Mouse (Mus musculus) liver, adult (tissue): ENCODE results near the gene H1foo.

Experiments
- GATA4 ChIP-seq: IDR thresholded peaks from 2 replicates; pipeline ENCODE4 v1.6.1; 2014; ENCODE audit warnings: mild to moderate bottlenecking, low read length; ENCODE audit not compliant: insufficient replicate concordance

Gene H1foo

GRCm38 (mm10) chr6:115944638-115945037, at the start of gene H1foo:
H1foo (plus strand) TSS chr6:115944938.
- no peak for TF ChIP-seq GATA4

GRCm38 (mm10) chr6:115896346-115896745, 48.4 kb upstream of the H1foo start:
- no peak for TF ChIP-seq GATA4

- no peak for TF ChIP-seq GATA4
Observed at GRCm38 (mm10) chr6:115897117-115897516, 47.6 kb upstream of the H1foo start.

DNA sequence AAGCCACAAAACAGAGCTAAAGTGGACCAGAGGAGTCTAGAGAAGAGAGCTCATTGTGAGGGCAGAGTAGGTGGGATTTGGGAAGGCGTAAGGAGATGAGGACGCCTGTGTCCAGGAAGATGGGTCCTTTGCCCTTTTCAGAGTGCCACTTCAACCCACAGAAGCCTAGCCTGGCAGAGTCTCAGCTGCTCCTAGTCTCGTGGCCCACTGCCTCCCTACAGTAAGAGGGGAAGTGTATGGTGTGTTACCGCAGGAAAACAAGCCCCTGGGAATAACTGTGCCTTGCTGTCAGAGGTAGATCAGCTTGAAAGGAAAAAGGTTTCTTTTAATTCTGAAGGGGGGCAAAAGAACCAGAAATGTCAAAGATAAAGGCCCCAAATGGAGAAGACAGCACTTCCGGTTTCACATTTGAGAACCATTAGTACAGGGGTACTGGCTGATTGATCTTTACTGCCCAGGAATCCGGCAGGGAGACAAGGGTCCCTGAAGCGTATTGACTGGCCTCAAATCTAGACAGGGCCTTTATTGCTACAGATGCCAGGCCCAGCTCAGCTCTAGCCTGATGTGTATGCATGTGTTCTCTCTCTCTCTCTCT, 46.7 kb upstream of the H1foo start:
- TF ChIP-seq GATA4: no peak

DNA sequence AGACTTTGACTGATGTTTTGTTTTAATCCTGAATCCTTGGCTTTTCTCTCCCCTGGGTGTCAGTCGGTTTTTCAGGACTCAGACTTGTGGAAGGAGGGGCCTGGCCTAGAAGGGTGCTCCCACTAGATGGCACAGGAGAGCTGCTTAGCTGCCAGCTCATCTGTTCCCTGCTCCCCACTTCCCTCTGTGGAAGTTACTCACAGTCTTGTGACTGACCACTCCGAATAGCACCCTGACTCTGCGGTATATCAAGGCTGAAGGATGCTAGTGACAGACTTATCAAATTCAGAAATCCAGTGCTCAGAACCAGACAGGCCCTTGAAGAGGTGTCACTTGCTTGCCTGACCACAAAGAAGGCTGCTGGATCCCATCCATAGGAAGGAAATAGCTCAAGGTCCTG, 43.7 kb upstream of the H1foo start:
- 0 out of 2 replicates have a peak, but pooled peaks have one; percentile 36 for TF ChIP-seq GATA4

- TF ChIP-seq GATA4: no peak
Observed at GRCm38 (mm10) chr6:115901489-115901931, 43.2 kb upstream of the H1foo start.

- TF ChIP-seq GATA4: no peak
Observed at GRCm38 (mm10) chr6:115902545-115902944, 42.2 kb upstream of the H1foo start.

DNA sequence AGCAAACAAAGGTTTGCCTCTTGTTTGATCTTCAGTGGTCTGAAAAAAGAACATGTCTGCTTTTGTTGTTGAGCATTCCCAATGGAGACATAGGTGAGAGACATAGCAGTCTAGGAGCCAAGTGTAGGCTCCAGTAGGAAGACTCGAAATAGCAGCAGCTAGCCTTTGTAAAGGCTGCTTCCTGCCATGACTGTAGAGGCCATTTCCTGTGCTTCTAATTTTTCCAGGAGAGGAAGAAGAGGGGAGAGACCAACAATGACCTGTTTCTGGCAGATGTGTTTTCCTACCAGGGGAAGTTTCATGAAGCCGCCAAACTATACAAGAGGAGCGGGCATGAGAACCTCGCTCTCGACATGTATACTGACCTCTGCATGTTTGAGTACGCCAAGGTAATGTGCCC, 39.2 kb upstream of the H1foo start:
- no peak for TF ChIP-seq GATA4

DNA sequence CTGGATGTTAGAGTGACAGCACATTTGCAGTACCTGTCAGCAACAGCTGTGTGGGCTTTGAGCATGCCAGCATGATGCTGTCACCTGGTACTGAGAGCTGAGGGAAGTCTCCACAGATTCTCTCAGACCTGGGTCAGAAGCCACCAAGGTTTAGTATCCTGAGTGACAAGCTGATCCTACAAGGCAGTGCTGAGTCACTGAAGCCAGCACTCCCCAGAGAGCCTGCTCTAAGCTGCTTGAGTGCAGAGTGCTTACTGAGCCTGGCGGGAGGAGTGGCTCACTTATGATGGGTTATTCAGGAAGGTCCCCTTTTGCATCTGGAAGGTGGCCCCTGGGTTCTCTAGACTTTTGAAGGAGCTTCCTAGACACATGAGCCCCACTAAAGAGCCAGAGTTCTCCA, 38.3 kb upstream of the H1foo start:
- no peak for TF ChIP-seq GATA4

DNA sequence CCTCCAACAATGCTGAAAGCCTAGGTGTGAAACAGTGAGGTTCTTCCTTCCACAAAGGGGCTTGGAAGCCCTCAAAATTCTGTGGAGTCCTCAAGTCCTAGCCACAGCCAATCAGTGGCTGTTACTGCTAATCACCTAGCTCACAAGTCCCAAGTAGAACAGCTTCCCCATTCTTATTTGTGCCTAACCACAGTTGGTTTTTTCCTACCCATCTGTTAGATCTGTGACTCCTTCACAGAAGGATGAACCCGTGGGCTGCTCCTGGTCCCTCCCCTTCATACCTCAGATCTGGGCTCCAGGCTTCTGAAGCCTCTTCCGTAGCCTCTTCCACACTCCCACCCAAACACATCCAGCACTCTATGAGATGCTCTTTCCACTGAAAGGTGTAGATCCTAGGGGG, 37.9 kb upstream of the H1foo start:
- no peak for TF ChIP-seq GATA4

- TF ChIP-seq GATA4: no peak
Observed at GRCm38 (mm10) chr6:115908421-115908982, 36.2 kb upstream of the H1foo start.

DNA sequence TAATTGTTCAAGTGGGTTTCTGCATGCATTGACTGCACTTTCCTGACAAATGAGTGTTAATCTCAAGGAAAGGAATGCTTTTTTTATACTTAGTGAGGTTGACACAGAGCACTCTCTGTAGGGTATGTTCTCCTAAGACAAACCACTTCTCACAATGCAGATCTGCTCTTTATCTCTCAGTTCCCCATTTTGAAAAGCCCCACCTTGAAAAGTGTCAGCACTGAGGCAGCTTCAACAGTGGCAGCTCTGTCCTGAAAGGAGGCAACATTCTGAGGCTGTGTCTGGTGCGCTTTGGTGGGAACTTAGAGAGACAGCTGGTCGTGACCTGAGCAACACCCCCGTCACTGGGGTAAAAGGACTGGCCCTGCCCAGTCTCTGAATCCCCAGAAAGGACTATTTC, 35.7 kb upstream of the H1foo start:
- no peak for TF ChIP-seq GATA4

DNA sequence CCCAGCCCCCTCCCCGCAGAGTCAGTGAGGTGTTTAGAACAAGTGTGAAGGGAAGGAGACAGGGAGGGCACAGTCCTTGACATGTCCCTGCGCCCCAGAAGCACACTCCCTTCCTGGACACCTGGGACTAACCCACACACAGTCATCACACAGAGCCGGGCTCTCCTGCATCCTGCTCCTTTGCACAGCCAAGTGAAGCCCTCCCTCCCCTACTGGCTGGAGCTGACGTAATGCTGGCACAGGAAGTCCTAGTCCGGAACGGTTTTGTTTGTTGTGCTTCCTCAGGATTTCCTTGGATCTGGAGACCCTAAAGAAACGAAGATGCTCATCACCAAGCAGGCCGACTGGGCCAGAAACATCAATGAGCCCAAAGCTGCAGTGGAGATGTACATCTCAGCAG, 34.8 kb upstream of the H1foo start:
- TF ChIP-seq GATA4: peak; percentile 13; the same call in 1 of the 2 replicates

DNA sequence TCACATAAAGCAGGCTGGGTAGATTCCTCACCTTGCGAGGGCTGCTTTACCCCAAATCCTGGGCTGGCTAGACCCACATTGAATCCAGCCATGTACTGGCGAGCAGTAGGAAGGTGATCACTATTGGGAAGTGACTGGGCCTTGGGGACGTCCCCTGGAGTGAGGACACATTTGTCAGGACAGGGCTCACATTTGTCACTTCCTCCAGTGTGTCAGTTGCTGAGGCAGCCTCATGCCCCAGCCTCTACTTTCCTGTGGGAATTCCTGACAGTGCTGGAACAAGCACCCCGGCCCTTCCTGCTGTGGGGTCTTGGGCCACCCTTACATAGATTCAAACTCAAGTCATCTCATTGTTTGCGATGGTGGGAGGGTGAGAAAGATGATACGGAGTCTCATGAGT, 33.0 kb upstream of the H1foo start:
- no peak for TF ChIP-seq GATA4

- no peak for TF ChIP-seq GATA4
Observed at GRCm38 (mm10) chr6:115913482-115913881, 31.3 kb upstream of the H1foo start.

GRCm38 (mm10) chr6:115914511-115915202, 30.1 kb upstream of the H1foo start:
- TF ChIP-seq GATA4: no peak

DNA sequence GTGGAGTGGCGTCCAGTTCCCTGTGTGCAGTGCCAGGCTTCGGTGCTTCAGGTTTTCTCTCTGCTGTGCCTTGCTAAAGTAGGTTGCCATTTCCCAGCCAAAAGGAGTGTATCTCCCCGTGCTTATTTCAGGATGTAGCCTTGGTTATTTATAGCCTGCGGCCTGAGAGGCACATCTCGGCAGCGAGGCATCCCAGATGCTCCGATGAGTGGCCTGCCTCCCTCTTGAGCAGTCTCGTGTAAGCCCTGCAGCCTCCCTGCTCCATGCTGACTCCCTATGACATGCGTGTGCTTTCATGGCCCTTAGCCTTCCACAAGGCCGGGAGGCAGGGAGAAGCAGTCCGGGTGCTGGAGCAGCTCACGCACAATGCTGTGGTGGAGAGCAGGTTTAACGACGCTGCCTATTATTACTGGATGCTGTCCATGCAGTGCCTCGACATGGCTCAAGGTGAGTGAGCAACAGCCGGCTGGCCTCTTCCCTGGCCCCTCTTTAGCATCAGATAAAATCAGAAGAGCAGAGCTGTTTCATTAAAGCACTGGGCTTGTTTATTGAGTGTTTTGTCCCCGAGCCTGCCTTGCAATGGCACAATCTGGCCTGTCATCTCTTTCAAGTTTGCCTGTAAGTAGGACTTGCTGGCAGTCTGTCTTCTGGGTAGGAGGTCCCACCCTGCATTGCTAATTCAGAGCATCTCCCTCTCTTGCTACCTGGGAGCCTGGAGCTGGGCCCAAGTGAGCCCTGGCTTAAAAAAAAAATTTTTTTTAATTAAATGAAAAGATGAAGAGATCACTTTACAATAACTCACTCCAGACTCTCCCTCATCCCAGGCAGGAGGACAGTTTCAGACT, 28.9 kb upstream of the H1foo start:
- no peak for TF ChIP-seq GATA4
